Mouse (Mus musculus): ENCODE results near the gene Synj2.

GRCm38 (mm10) chr17:5959802-5960201 is 18.7 kb downstream of the Synj2 start:
- TF ChIP-seq CTCF (IDR thresholded peaks at IDR 0.05; ENCODE audit: low read depth) (no peak), EP300 (IDR thresholded peaks at IDR 0.05; ENCODE audit: low read depth) (no peak)
